Mouse (Mus musculus) midbrain, embryonic 16.5 days (tissue): ENCODE data around the gene Trpm8. TPM values are rescaled to one million over a fixed set of nuclear protein-coding genes. Genes with fewer than 3 reads are reported as not detected.

Experiments used
- ATAC-seq: fragments of 200-750 bp; cut with Nextera tagmentation; 2 replicates; pipeline ENCODE4 v1.8.0; 2017; ENCODE audit warnings: moderate TSS enrichment
- H3K27ac ChIP-seq: fragments of 300-500 bp; sonication (generic); 2 replicates; pipeline ENCODE4 v1.5.1; 2014; ENCODE audit warnings: mild to moderate bottlenecking, low read length, mixed read lengths
- H3K27me3 ChIP-seq: fragments of 300-500 bp; sonication (generic); 2 replicates; pipeline ENCODE4 v1.6.1; 2014; ENCODE audit warnings: low read depth, low read length, mixed read lengths; ENCODE audit not compliant: control insufficient read depth, insufficient read depth
- H3K36me3 ChIP-seq: fragments of 300-500 bp; sonication (generic); 2 replicates; pipeline ENCODE4 v1.6.1; 2014; ENCODE audit warnings: mild to moderate bottlenecking, low read length, moderate library complexity, mixed read lengths; ENCODE audit not compliant: control insufficient read depth, insufficient read depth
- H3K4me1 ChIP-seq: fragments of 300-500 bp; sonication (generic); 2 replicates; pipeline ENCODE4 v1.6.1; 2014; ENCODE audit warnings: mild to moderate bottlenecking, low read length, mixed read lengths; ENCODE audit not compliant: control insufficient read depth, insufficient read depth
- H3K4me2 ChIP-seq: fragments of 300-500 bp; sonication (generic); 2 replicates; pipeline ENCODE4 v1.6.1; 2014; ENCODE audit warnings: mild to moderate bottlenecking, low read length, mixed read lengths
- H3K4me3 ChIP-seq: fragments of 300-500 bp; sonication (generic); 2 replicates; pipeline ENCODE4 v1.5.1; 2014; ENCODE audit warnings: low read depth, mild to moderate bottlenecking, low read length, moderate library complexity, mixed read lengths
- H3K9ac ChIP-seq: fragments of 300-500 bp; sonication (generic); 2 replicates; pipeline ENCODE4 v1.6.1; 2014; ENCODE audit warnings: low read depth, low read length, mixed read lengths
- H3K9me3 ChIP-seq: fragments of 300-500 bp; sonication (generic); replicated peaks from 2 replicates; pipeline ENCODE4 v1.6.1; 2014; ENCODE audit warnings: mild to moderate bottlenecking, low read length, mixed read lengths; ENCODE audit not compliant: control insufficient read depth, poor library complexity, severe bottlenecking
- whole genome bisulfite sequencing: fragments of 180-500 bp; shearing (Covaris S2); extraction: QIAGEN DNeasy Blood & Tissue Kit; methylation state at CpG from one replicate; pipeline ENCODE4 v1.1.7; 2014; 5-methylcytosine and 5-hydroxymethylcytosine counted together
- polyA plus RNA-seq: library from polyadenylated mRNA; unstranded; fragments of >200 nt; fragmentation: Nextera tagmentation; extraction: Ambion mirVana; gene quantifications from 2 replicates; pipeline ENCODE4 v1.2.1, GENCODE M21; 2015

Trpm8 gene
- 0.11 and 0.17 TPM in 2 replicates for polyA plus RNA-seq

GRCm38 (mm10) chr1:88277098-88277817, at the start of gene Trpm8, which contains the start of gene Hjurp:
Trpm8 (plus strand) TSS chr1:88277661.
Hjurp (minus strand) TSS chr1:88277633.
- Histone ChIP-seq H3K4me1 (peaks cover 21% of the 10 kb centered on the region), H3K36me3 (peaks cover 11% of the 10 kb centered on the region), H3K27ac (peak within 1 kb of the TSS; percentile 63), H3K9ac (peak within 1 kb of the TSS; percentile 74), H3K9me3 (no peaks in the 10 kb centered on the region; the same call in 1 of the 2 replicates), H3K27me3 (no peaks in the 10 kb centered on the region), H3K4me3 (peak within 1 kb of the TSS; percentile 46), H3K4me2 (peak within 1 kb of the TSS; percentile 59)
- under 1% methylated on average over 50 of the region's 50 CpGs for WGBS
- ATAC-seq, result peak; percentile 98

- H3K4me2 ChIP-seq, result no peak overlapping the region
- no peaks in the 10 kb centered on the region for H3K36me3 ChIP-seq
- no peaks in the 10 kb centered on the region for H3K4me1 ChIP-seq
- H3K9ac ChIP-seq, result no peak overlapping the region
- no peaks in the 10 kb centered on the region for H3K27me3 ChIP-seq
- WGBS, result 70% methylated on average over 7 of the region's 7 CpGs
- H3K27ac ChIP-seq, result no peak overlapping the region
- H3K9me3 ChIP-seq, result peaks cover 79% of the 10 kb centered on the region
- no peak for ATAC-seq
- H3K4me3 ChIP-seq, result no peak overlapping the region
These were observed 49.3 kb upstream of the Trpm8 start for GRCm38 (mm10) chr1:88228121-88228520.

GRCm38 (mm10) chr1:88229566-88229965, 47.9 kb upstream of the Trpm8 start:
- no peaks in the 10 kb centered on the region for H3K27me3 ChIP-seq
- 81% methylated on average over 3 of the region's 3 CpGs for WGBS
- H3K9ac ChIP-seq, result no peak overlapping the region
- no peak overlapping the region for H3K4me3 ChIP-seq
- H3K36me3 ChIP-seq, result no peaks in the 10 kb centered on the region
- no peak overlapping the region for H3K4me2 ChIP-seq
- no peak for ATAC-seq
- no peaks in the 10 kb centered on the region for H3K4me1 ChIP-seq
- no peak overlapping the region for H3K27ac ChIP-seq
- H3K9me3 ChIP-seq, result peaks cover 93% of the 10 kb centered on the region

- Histone ChIP-seq H3K36me3 (no peaks in the 10 kb centered on the region), H3K9ac (no peak overlapping the region), H3K27me3 (no peaks in the 10 kb centered on the region), H3K27ac (no peak overlapping the region), H3K9me3 (peaks cover 97% of the 10 kb centered on the region), H3K4me3 (no peak overlapping the region), H3K4me1 (no peaks in the 10 kb centered on the region), H3K4me2 (no peak overlapping the region)
- no peak for ATAC-seq
- 87% methylated on average over 5 of the region's 5 CpGs for WGBS
These were observed 47.5 kb upstream of the Trpm8 start for GRCm38 (mm10) chr1:88229986-88230385.

GRCm38 (mm10) chr1:88230421-88230820, 47.0 kb upstream of the Trpm8 start:
- Histone ChIP-seq H3K4me1 (no peaks in the 10 kb centered on the region), H3K9ac (no peak overlapping the region), H3K4me3 (no peak overlapping the region), H3K27me3 (no peaks in the 10 kb centered on the region), H3K27ac (no peak overlapping the region), H3K4me2 (no peak overlapping the region), H3K36me3 (no peaks in the 10 kb centered on the region), H3K9me3 (peaks cover 100% of the 10 kb centered on the region)
- WGBS, result 75% methylated on average over 7 of the region's 7 CpGs
- no peak for ATAC-seq

- H3K4me3 ChIP-seq, result no peak overlapping the region
- WGBS, result 76% methylated on average over 6 of the region's 6 CpGs
- H3K36me3 ChIP-seq, result no peaks in the 10 kb centered on the region
- H3K9me3 ChIP-seq, result peaks cover 99% of the 10 kb centered on the region
- H3K4me2 ChIP-seq, result no peak overlapping the region
- H3K9ac ChIP-seq, result no peak overlapping the region
- H3K27ac ChIP-seq, result no peak overlapping the region
- H3K27me3 ChIP-seq, result no peaks in the 10 kb centered on the region
- no peaks in the 10 kb centered on the region for H3K4me1 ChIP-seq
- no peak for ATAC-seq
These were observed 46.3 kb upstream of the Trpm8 start for GRCm38 (mm10) chr1:88230981-88231802.

- WGBS, result 69% methylated on average over 7 of the region's 7 CpGs
- Histone ChIP-seq H3K27ac (no peak overlapping the region), H3K9me3 (peaks cover 97% of the 10 kb centered on the region), H3K27me3 (no peaks in the 10 kb centered on the region), H3K9ac (no peak overlapping the region), H3K36me3 (no peaks in the 10 kb centered on the region), H3K4me3 (no peak overlapping the region), H3K4me1 (no peaks in the 10 kb centered on the region), H3K4me2 (no peak overlapping the region)
- ATAC-seq, result no peak
These were observed 45.5 kb upstream of the Trpm8 start for GRCm38 (mm10) chr1:88231803-88232499.

- no peak overlapping the region for H3K9ac ChIP-seq
- no peaks in the 10 kb centered on the region for H3K36me3 ChIP-seq
- no peaks in the 10 kb centered on the region for H3K27me3 ChIP-seq
- H3K4me1 ChIP-seq, result no peaks in the 10 kb centered on the region
- peaks cover 97% of the 10 kb centered on the region for H3K9me3 ChIP-seq
- no peak overlapping the region for H3K4me3 ChIP-seq
- WGBS, result 55% methylated on average over 3 of the region's 3 CpGs
- no peak for ATAC-seq
- no peak overlapping the region for H3K27ac ChIP-seq
- H3K4me2 ChIP-seq, result no peak overlapping the region
These were observed 44.6 kb upstream of the Trpm8 start for GRCm38 (mm10) chr1:88232664-88233380.
